In the genomic region with DNA sequence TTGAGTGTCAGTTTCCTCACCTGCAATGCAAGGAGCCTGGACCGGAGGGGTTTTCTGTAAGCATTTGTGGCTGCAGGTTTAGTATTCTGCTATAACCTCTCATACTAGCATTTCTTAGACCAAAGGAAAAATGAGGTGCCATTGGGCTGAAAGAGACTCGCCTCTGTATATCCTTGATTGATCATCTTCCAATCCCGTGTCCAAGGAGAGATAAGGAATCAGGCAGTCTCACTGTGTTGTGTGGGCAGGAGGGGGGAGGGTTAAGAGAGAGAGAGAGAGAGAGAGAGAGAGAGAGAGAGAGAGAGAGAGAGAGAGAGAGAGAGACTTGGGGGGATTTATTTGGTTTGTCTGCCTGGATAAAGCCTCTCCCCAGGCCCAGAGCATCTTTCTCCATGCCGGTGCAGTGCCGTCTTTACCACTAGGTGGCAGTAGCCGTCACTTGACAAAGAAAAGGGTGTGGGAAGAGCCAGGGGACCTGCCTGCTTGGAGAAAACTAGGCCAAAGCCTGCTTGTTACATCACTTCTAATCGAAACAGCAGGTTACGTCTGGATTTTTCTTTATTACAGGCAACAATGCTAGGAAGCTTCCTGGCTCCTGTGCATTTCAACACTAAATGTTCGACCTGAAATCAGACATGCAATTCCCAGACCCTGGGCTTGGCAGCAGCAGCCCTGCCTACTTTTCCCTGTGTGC, we compare ENCODE assay signal across 1 mouse cellular context.
TF ChIP-seq lines count a peak whose summit lies in the region.

No protein-coding gene starts in this region.

TF ChIP-seq in CH12.LX, 34 proteins besides CTCF, POLR2A, EP300 and RAD21 (continued from another document):
- no peak for TF ChIP-seq NELFE (IDR thresholded peaks at IDR 0.05; ENCODE audit: low read depth, low read length)
- no peak for TF ChIP-seq KAT2A (IDR thresholded peaks at IDR 0.05; ENCODE audit: insufficient replicate concordance, low read length)
- TF ChIP-seq ZNF384 (IDR thresholded peaks at IDR 0.05; ENCODE audit: low read depth, low read length) = no peak
